ENCODE assay signal across 26 mouse cellular contexts in genomic region chr3:153901904-153902303, GRCm38 (mm10). TPM values are rescaled to one million over a fixed set of nuclear protein-coding genes. Genes with fewer than 3 reads are reported as not detected.
"Had no signal": no experiment of that assay in that cellular context is flagged by ENCODE, and none has a peak within 500 bp of the region (broad histone marks: within the 10 kb centered on the region; RNA-seq: fewer than 3 reads in every experiment).

No protein-coding gene starts in this region.

- H3K9ac ChIP-seq: limb, embryonic 13.5 days; lung, embryonic 15.5 days; midbrain, embryonic 13.5 days; neural tube, embryonic 13.5 days; stomach, embryonic 15.5 days had no signal

- DNase-seq: kidney, adult 2 months; kidney, postnatal 25 days; layer of hippocampus, adult 9-11 months; lung, adult 18-20 months; lung, postnatal 10 days; lung, postnatal 36 days; retina, postnatal 1 day; right cerebral cortex, postnatal 25 days; spleen, adult 18-20 months; thymus, postnatal 25 days had no signal

- H3K4me3 ChIP-seq: layer of hippocampus, adult 2 months; limb, embryonic 10.5 days; limb, embryonic 13.5 days; lung, embryonic 15.5 days; megakaryocyte, embryonic 14.5 days; midbrain, embryonic 10.5 days; midbrain, embryonic 13.5 days; myocyte; neural tube, embryonic 13.5 days; stomach, embryonic 15.5 days had no signal

- H3K27me3 ChIP-seq: limb, embryonic 13.5 days; lung, embryonic 15.5 days; midbrain, embryonic 13.5 days; neural tube, embryonic 13.5 days; stomach, embryonic 15.5 days had no signal

- H3K27ac ChIP-seq: kidney, postnatal 0 days; layer of hippocampus, adult 2 months; limb, embryonic 10.5 days; limb, embryonic 13.5 days; lung, embryonic 15.5 days; midbrain, embryonic 10.5 days; midbrain, embryonic 13.5 days; neural tube, embryonic 13.5 days; stomach, embryonic 15.5 days had no signal

- H3K4me2 ChIP-seq: limb, embryonic 13.5 days; lung, embryonic 15.5 days; midbrain, embryonic 13.5 days; neural tube, embryonic 13.5 days; stomach, embryonic 15.5 days had no signal

- H3K9me3 ChIP-seq: limb, embryonic 10.5 days; limb, embryonic 13.5 days; lung, embryonic 15.5 days; megakaryocyte, embryonic 14.5 days; midbrain, embryonic 10.5 days; midbrain, embryonic 13.5 days; neural tube, embryonic 13.5 days; stomach, embryonic 15.5 days had no signal

- ATAC-seq: midbrain, embryonic 13.5 days; midbrain, embryonic 16.5 days had no signal

- H3K4me1 ChIP-seq: limb, embryonic 13.5 days; lung, embryonic 15.5 days; midbrain, embryonic 10.5 days; midbrain, embryonic 13.5 days; neural tube, embryonic 13.5 days; stomach, embryonic 15.5 days had no signal

RNA-seq across cellular contexts. Expression of gene Msh4, which starts 4.0 kb away (rescaled TPM):
- polyA plus RNA-seq: liver, adult 2 months had no signal

RNA-seq across cellular contexts. Expression of gene Asb17, which starts 57.9 kb away (rescaled TPM):
- polyA plus RNA-seq: kidney, embryonic 14.5 days; kidney, postnatal 0 days; large intestine, adult 2 months; liver, adult 2 months; midbrain, embryonic 13.5 days; myocyte; thymus, postnatal 0 days had no signal
